Mouse (Mus musculus) stomach, postnatal 0 days (tissue): ENCODE data around the gene Prkab1.

Experiments
- CTCF ChIP-seq: IDR thresholded peaks from 2 replicates; pipeline ENCODE4 v1.5.1; 2016; ENCODE audit warnings: antibody characterized with exemption, low read depth, mild to moderate bottlenecking, moderate library complexity
- EP300 ChIP-seq: optimal IDR thresholded peaks from 2 replicates; pipeline ENCODE3; 2016; ENCODE audit warnings: antibody characterized with exemption

- TF ChIP-seq CTCF: no peak
- no peak for TF ChIP-seq EP300
These were observed 41.5 kb downstream of the Prkab1 start for GRCm38 (mm10) chr5:115982671-115983373.
